Mouse (Mus musculus): ENCODE results near the gene Kif26b. TPM values are rescaled to one million over a fixed set of nuclear protein-coding genes. Genes with fewer than 3 reads are reported as not detected.

Kif26b gene
- total RNA-seq, 2 experiments from 2014 or later, result 25.9 to 27.3 TPM

- DNase-seq (ENCODE audit: low spot score in 2 of 2), result no peak
Observed at GRCm38 (mm10) chr1:178655525-178655924, 126.6 kb downstream of the Kif26b start.

GRCm38 (mm10) chr1:178661035-178661434 lies 132.1 kb downstream of the Kif26b start:
- no peak for DNase-seq (ENCODE audit: low spot score in 2 of 2)

GRCm38 (mm10) chr1:178661556-178661955 lies 132.6 kb downstream of the Kif26b start:
- no peak for DNase-seq (ENCODE audit: low spot score in 2 of 2)

DNA sequence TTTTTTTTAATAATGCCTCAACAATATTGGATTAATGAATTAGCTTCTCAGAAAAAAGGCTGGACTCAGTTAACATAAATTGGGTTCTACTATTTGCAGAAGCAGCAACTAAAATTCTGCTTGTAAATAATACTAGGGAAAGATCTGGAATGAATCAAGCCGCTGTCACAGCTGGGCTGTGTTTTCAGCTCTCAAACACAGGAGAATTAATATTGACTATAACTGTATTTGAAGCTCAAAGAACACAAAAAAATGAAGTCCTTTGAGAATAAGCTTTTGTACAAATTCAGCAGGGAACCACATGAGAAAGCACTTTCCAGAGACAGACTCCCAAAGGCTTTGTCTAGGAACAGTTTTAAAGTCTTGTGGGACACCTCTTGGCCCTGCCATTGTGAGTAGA lies 134.6 kb downstream of the Kif26b start:
- DNase-seq (ENCODE audit: low spot score in 2 of 2), result no peak

DNA sequence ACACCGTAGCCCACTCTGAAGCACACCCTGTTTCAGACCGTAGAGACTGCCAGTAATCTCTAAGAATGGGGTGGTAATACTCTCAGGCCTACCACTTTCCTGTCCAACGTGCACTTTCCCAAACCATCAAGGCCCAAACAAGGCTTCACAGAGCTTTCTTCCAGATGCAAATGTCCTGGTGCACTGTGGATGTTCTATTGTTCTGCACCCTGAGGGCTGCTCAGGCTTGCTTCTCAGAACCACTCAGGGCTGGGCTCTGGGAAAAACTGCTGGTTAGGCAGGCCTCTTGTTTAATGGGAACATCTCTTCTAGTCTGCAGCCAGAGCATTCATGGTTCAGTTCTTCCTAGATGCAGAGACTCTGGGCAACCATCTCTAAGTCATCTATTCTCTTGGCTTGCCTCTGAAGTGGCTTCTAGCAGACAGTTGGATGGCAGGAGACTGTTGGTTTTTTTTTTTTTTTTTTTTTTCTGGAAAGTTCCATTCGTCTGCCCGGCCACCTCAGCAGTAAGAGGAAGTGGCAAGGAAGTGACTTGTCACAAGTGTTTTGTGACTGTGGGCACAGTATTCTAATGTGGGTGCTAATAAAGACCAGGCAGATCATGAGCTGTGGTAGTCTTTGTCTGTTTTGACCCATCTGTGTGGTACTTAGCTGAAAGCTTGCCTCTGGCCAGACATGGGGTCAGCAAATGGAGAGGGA lies 135.5 kb downstream of the Kif26b start:
- no peak for DNase-seq (ENCODE audit: low spot score in 2 of 2)

- no peak for DNase-seq (ENCODE audit: low spot score in 2 of 2)
Observed at GRCm38 (mm10) chr1:178666524-178666923, 137.6 kb downstream of the Kif26b start.

DNA sequence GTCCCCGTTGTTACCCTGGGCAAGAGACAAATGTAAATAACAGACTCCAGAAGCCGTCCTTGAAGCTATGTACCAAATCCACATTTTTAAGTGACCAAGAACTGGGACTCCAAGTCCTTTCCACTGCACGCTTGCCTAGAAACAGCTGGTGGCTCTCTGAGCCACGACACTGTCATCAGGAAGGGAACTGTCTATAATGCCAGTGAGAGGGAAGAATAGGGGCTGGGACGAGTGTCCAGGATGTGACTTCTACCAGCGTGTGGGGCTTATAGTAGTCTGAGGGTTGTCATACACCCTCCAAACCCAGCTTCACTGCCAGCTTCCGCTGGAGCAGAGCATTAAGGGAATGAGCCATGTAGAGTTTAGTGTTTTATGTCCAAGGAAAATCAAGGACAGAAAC lies 138.9 kb downstream of the Kif26b start:
- no peak for DNase-seq (ENCODE audit: low spot score in 2 of 2)

DNA sequence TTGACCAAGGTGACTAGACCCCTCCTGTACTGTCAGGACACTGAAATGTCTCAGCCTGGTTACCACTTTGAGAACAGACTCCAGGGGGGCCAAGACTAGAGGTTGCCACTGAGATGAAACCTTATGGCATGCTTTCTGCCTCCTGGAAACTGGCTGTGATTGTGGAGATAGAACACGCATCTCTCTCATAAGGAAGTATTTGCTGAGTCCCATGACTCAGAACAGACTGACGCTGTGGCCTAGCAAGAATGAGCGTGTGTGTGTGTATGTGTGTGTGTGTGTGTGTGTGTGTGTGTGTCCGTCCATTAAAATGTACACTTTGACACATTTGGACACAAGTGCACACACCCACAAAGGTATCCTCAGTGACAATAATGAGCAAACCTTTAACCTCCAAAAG lies 140.0 kb downstream of the Kif26b start:
- no peak for DNase-seq (ENCODE audit: low spot score in 2 of 2)

GRCm38 (mm10) chr1:178673051-178673450 lies 144.1 kb downstream of the Kif26b start:
- no peak for DNase-seq (ENCODE audit: low spot score in 2 of 2)

DNA sequence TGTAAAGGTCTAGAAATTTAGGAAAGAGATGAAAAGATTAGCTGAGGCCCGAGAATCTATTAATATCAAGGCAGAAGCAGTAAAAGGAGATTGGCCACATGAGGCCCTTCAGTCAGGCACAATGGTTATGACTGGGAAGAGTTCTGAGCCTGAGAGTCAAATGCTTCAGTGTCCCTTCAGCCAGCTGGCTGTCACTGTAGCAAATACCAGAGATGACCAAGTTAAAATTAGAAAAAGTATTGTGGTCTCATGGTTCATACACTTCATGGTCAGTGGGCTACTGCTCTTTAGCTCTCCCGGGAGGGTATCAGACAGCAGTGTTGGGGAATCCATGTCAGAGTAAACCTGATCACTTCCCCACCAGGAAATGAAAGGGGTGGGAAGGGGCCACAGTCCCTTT lies 144.6 kb downstream of the Kif26b start:
- DNase-seq (ENCODE audit: low spot score in 2 of 2), result no peak

GRCm38 (mm10) chr1:178675542-178676252 lies 146.8 kb downstream of the Kif26b start:
- DNase-seq (ENCODE audit: low spot score in 2 of 2), result no peak

DNA sequence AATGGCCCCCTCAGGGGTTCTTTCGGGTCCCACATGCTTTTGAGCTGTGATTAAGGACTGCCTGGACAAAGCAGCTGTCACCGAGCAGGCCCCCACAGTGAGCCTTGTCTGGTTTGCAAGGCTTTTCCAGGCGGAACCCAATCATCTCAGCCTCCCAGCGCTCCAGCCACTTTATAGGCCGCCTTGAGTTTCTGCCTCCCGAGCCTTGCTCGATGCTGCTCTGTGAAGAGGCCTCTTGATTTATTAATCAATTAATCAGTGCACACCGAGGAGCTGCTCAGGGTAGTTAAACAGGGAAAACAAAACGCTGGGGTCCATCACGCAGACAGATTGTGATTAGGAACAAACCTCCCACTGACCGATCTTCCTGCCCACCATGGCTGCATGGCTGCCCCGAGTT lies 148.2 kb downstream of the Kif26b start:
- DNase-seq (ENCODE audit: low spot score in 2 of 2), result no peak

DNA sequence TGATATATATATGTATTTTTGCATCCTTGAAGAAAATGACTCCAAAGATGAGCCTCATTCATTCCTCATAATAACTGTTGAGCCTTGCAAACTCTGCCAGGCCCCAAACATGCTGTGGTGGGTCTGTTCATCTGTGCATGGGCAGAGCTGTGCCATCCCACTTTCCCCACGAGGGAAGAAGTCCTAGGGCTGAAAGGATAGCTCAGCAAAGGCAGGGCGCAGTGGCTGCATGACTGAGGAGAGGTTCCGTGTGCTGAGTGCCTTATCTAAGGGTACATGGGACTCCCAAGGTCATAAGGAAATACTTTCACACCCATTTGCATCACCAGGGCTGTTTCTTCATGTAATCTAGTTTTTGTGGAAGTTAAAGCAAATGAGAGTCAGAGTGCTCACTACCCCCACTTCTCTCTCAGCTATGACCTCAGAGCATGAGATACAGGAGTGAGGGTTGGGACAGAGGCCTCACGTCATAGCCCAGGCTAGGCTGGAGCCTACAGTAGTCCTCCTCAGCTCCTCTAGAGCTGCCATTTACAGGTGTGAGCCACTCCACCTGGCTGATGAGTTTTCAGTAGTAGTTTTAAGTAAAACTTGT lies 148.8 kb downstream of the Kif26b start:
- no peak for DNase-seq (ENCODE audit: low spot score in 2 of 2)

DNA sequence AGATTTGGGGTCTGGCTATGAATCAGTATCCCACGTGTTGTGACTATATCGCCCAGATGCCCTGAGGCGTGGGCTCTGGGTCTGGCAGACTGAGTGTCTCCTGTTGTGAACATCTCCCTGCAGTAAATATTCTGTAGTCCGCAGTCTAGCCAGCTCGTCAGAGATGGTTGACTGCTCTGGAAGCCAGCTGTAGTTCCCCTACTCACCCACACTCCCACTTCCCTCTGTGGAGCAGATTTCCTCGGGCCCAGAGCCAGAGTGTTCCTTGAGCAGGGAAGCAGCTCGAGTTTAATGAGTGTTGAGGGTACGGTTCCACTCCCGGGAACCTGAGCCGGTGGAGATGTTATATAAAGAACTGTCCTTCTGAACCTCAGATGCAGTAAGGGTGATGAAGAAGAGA lies 154.7 kb downstream of the Kif26b start:
- DNase-seq (ENCODE audit: low spot score in 2 of 2), result peak in 1 of 2 experiments; percentile 26

DNA sequence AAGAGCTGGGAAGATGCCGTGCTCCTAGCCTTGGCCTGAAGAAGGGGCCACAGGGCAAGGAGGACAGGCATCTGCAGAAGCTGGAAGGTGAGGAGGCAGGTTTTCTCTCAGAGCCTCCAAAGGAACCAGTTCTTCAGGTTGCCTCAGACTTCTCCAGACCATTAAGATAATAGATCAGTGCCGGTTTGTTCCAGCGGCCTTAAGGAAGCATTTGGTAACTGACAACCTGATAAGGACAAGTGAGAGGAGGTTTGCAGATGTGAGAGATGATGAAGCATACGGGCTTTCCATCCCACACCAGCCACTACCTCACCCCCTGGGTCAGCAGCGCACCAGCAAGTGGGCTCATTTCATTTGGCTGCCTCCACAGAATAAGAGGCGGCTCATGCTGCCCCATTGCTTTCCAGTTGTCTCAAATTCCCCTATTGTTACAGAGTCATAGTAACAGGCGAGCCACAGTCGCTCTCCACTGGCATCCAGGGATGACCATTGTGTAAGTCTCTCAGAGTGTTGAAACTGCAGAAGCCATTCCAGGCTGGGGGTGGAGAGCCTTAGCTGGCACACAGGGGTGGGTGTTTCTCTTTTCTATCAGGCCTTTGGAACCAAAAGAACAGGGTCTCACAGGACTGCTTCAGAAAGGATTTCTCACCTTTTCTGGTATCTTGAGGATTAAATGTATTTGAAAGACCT lies 156.2 kb downstream of the Kif26b start:
- no peak for DNase-seq (ENCODE audit: low spot score in 2 of 2)

GRCm38 (mm10) chr1:178686881-178687280 lies 158.0 kb downstream of the Kif26b start:
- no peak for DNase-seq (ENCODE audit: low spot score in 2 of 2)

- peak in 1 of 2 experiments; percentile 13 for DNase-seq (ENCODE audit: low spot score in 2 of 2)
Observed at GRCm38 (mm10) chr1:178689512-178689911, 160.6 kb downstream of the Kif26b start.

DNA sequence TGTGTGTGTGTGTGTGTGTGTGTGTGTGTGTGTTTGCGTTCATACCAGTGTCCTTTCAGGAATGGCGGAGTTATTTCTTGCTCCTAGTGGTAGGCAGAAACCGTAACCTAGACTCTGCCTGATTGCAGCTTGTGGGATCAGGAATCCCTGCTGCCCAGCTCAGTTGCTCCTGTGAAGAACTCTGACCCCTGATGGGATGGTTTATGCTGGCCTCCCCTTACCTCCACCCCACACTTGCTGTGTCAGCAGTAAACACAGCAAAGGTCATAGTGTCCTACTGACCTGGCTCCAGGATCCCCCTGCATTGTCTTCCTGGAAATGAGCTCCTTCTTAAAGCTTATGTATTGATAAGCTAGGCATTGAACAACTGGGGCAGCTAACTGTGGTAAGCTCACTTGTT lies 162.8 kb downstream of the Kif26b start:
- no peak for DNase-seq (ENCODE audit: low spot score in 2 of 2)

- no peak for DNase-seq (ENCODE audit: low spot score in 2 of 2)
Observed at GRCm38 (mm10) chr1:178700102-178700501, 171.2 kb downstream of the Kif26b start.

DNA sequence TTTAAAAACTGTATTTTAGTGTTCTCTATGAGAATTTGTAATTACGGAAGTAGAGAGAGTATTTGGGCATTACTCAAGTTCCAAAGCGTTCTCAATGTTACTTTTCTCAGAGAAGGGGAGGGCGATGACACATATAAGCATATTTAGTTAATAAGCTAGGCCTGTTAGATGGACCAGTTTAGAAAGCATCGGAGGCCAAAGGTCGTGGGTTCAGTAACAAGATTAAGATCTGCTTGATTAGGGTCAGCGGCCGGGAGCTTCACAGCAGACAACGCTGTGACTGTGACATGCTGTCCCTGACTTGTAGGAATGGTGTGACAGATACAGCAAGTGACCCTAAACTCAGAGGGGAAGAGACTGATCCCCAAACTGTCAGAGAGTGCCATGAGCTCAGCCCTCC lies 174.6 kb downstream of the Kif26b start:
- DNase-seq (ENCODE audit: low spot score in 2 of 2), result no peak

DNA sequence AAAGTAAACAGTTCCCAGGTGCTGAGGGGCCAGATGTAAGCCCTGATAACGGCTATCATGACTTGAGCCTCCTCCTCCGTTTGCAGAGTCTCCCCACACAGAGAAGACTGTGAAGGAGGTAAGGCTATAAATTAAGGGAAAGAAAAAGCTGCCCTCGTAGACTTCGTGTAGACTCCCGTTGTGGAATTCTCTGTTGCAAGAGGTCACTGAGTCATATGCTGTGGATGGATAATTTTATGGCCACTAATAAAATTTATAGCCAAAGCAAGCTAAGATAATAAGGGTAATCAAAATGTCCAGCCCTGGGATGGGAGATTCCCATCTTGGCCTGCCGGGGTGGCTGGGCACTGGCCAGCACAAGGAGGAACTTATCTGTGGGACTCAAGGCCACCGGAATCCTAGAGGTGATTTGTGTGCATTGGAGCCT lies 179.0 kb downstream of the Kif26b start:
- no peak for DNase-seq (ENCODE audit: low spot score in 2 of 2)

DNA sequence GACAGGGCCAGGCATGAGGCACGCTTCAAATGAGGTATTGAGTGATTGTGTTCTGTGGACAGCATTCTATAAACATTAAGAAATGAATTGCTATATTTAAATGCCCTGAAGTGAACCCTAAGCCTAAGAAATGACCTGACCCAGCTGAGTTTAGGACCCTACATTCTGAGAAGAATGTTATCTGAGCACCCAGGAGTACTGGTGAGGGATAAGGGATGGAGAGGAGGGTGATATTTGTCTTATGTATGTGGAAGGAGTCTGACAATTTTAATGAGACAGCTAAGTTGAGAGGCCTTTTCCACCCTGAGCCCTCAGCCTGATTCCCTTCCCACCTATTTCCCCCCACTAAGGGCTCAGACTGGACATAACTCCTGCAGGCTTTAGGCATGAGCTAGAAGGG lies 179.4 kb downstream of the Kif26b start:
- DNase-seq (ENCODE audit: low spot score in 2 of 2), result no peak

All from layer of hippocampus, postnatal 14 days (tissue).